8 mouse cellular contexts compared by ENCODE assay signal in genomic region chr16:72215360-72216013, GRCm38 (mm10).
DNase-seq lines count a peak whose midpoint lies in the region; ATAC-seq and TF ChIP-seq lines count a peak whose summit lies in the region.

No protein-coding gene starts in this region.

- TF ChIP-seq POLR2A in cortical plate, adult 2 months (IDR thresholded peaks at IDR 0.05; ENCODE audit: extremely low read depth, insufficient read depth, low read length), result no peak
- no peak for TF ChIP-seq POLR2A in liver, adult 2 months (IDR thresholded peaks at IDR 0.05; ENCODE audit: extremely low read depth, insufficient read depth, low read length)

- no peak overlapping the region for H3K27ac ChIP-seq in cortical plate, adult 2 months (ENCODE audit: insufficient read depth, low read length)
- H3K27ac ChIP-seq in heart, embryonic 14.5 days (replicated peaks in 1 of 2; ENCODE audit: control insufficient read depth in 1 of 2, insufficient read depth in 1 of 2, low read depth in 2 of 2, low read length in 2 of 2), result no peak overlapping the region
- H3K27ac ChIP-seq in liver, adult 2 months (replicated peaks; ENCODE audit: insufficient read depth, low read depth, low read length), result no peak overlapping the region

- peak overlapping the region; percentile 54 for H3K4me2 ChIP-seq in heart, embryonic 14.5 days (ENCODE audit: low read length)

- no peaks in the 10 kb centered on the region for H3K27me3 ChIP-seq in heart, embryonic 14.5 days (ENCODE audit: control insufficient read depth, insufficient read depth, low read length)
- H3K27me3 ChIP-seq in liver, adult 2 months (ENCODE audit: control insufficient read depth, insufficient read depth, low read length), result no peaks in the 10 kb centered on the region

- H3K36me3 ChIP-seq in heart, embryonic 14.5 days (ENCODE audit: control insufficient read depth, insufficient read depth, low read length), result no peaks in the 10 kb centered on the region
- H3K36me3 ChIP-seq in liver, adult 2 months (ENCODE audit: control insufficient read depth, insufficient read depth, low read length), result no peaks in the 10 kb centered on the region

- no peaks in the 10 kb centered on the region for H3K79me2 ChIP-seq in liver, adult 2 months (ENCODE audit: control insufficient read depth, insufficient read depth, low read length)

- H3K9ac ChIP-seq in heart, embryonic 14.5 days (ENCODE audit: low read length), result no peak overlapping the region
- no peak overlapping the region for H3K9ac ChIP-seq in liver, adult 2 months (ENCODE audit: low read depth, low read length)

- peak; percentile 11; the same call in 1 of the 2 replicates for TF ChIP-seq CTCF in cortical plate, adult 2 months (IDR thresholded peaks at IDR 0.05; ENCODE audit: extremely low read depth, insufficient read depth, low read length)
- no peak for TF ChIP-seq CTCF in liver, adult 2 months (IDR thresholded peaks at IDR 0.05; ENCODE audit: low read depth, low read length)

- WGBS in heart, embryonic 14.5 days, result 36% methylated on average over 15 of the region's 15 CpGs
- 31% methylated on average over 15 of the region's 15 CpGs for WGBS in liver, adult 2 months

- peak overlapping the region; percentile 33 for H3K4me3 ChIP-seq in cortical plate, adult 2 months (ENCODE audit: insufficient read depth, low read length)
- H3K4me3 ChIP-seq in heart, embryonic 14.5 days (ENCODE audit: control insufficient read depth in 1 of 2, insufficient read depth in 1 of 2, low read depth in 1 of 2, low read length in 2 of 2), result peak overlapping the region in 1 of 2 experiments; percentile 13; a peak in 1 of 4 replicates
- H3K4me3 ChIP-seq in liver, adult 2 months (ENCODE audit: insufficient read depth, low read depth, low read length), result no peak overlapping the region

- no peaks in the 10 kb centered on the region for H3K4me1 ChIP-seq in cortical plate, adult 2 months (ENCODE audit: control insufficient read depth, insufficient read depth, low read length)
- H3K4me1 ChIP-seq in heart, embryonic 14.5 days (ENCODE audit: control insufficient read depth in 2 of 2, insufficient read depth in 2 of 2, low read length in 2 of 2), result no peaks in the 10 kb centered on the region
- H3K4me1 ChIP-seq in liver, adult 2 months (ENCODE audit: control insufficient read depth, insufficient read depth, low read length), result no peaks in the 10 kb centered on the region

- peak; percentile 16 for DNase-seq in kidney, adult 18-20 months
- no peak for DNase-seq in kidney, adult 11 months
- peak; percentile 42 to 73 for DNase-seq in kidney, postnatal 25 days
- peak; percentile 33 for DNase-seq in liver, adult 2 months (ENCODE audit: extremely low read depth, low read depth, low spot score)
- peak; percentile 29 for DNase-seq in ovary, postnatal 14 days (ENCODE audit: low spot score)

- no peaks in the 10 kb centered on the region for H3K9me3 ChIP-seq in heart, embryonic 14.5 days (ENCODE audit: control insufficient read depth, low read length)

- ATAC-seq in heart, embryonic 14.5 days (ENCODE audit: insufficient number of reproducible peaks, insufficient read depth, low FRiP score, low read depth), result no peak
- no peak; the same call in 1 of the 2 replicates for ATAC-seq in granulocyte monocyte progenitor cell, adult 5-6 weeks (replicated peaks; ENCODE audit: poor library complexity, severe bottlenecking)
